Mouse (Mus musculus) liver, embryonic 14.5 days (tissue): Measurements from ENCODE around the gene Gdf15.

Source experiments
- CTCF ChIP-seq: IDR thresholded peaks from 2 replicates; pipeline ENCODE4 v1.5.1; 2016; ENCODE audit warnings: antibody characterized with exemption, low read depth, control low read depth
- EP300 ChIP-seq: IDR thresholded peaks from 2 replicates; pipeline ENCODE4 v1.6.1; 2016; ENCODE audit warnings: antibody characterized with exemption, low read depth

DNA sequence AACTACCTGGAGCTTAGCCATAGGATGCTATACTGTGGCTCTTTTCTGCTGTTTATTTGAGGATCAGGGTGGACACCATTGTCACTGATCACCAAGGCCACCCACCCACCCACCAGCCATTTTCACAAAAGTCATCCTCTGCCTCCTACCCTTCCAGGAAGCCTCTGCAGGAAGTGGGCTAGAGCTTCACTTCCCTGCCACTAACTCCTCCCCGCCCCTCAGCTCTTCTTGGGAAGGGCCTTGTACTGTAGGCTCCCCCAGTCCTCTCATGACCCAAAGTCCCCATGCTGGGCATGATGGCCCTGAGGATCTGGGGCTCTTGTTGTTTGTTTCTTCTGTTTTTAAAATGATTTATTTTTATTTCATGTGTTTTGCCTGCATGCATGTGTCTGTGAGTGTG, 43.1 kb upstream of the Gdf15 start:
- TF ChIP-seq CTCF: no peak
- no peak for TF ChIP-seq EP300
